Mouse (Mus musculus): ENCODE results near the gene Igfbp1.

DNA sequence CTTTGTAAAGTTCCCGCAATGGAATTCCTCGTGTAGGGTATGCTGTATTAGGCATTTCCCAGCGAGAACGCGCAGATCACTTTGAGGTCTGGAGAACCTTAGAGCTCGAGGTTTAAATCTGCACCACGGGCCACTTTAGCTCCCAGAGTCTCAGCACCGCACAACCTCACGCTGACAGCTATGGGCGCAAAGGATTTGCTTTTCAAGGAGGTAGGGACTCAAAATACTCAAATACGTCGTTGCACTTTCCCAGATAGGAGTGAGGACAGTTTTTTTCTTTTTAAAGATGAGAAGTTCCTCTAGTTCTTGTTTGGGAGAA, 16.7 kb downstream of the Igfbp1 start:
- TF ChIP-seq CTCF (IDR thresholded peaks at IDR 0.05; ENCODE audit: low read depth, low read length), result no peak
- no peak for TF ChIP-seq POLR2A (IDR thresholded peaks at IDR 0.05; ENCODE audit: borderline replicate concordance, low read depth, low read length)
